Mouse (Mus musculus) myocyte (in vitro differentiated cells): ENCODE measurements at regions not wholly inside any gene's neighbourhood (a gene's known extent, or its start where the extent isn't known, plus 50 kb on each side); places are given as distances from the start of the nearest gene placed in this dataset.

ENCODE experiments used
- H3K27me3 ChIP-seq: one replicate; pipeline ENCODE4 v1.6.1; 2011; ENCODE audit not compliant: control insufficient read depth, insufficient read depth, insufficient read length
- H3K36me3 ChIP-seq: one replicate; pipeline ENCODE4 v1.6.1; 2011; ENCODE audit not compliant: control insufficient read depth, insufficient read depth
- H3K4me2 ChIP-seq: one replicate; pipeline ENCODE4 v1.6.1; 2011; ENCODE audit warnings: low read depth, control low read depth
- H3K4me3 ChIP-seq: one replicate; pipeline ENCODE4 v1.5.1; 2011; ENCODE audit warnings: mild to moderate bottlenecking, control low read depth, moderate library complexity
- H3K79me2 ChIP-seq: one replicate; pipeline ENCODE4 v1.6.1; 2011; ENCODE audit not compliant: control insufficient read depth, insufficient read depth
- H3ac ChIP-seq: one replicate; pipeline ENCODE4 v1.6.1; 2011; ENCODE audit not compliant: control insufficient read depth, insufficient read length
- CEBPB ChIP-seq: IDR thresholded peaks from 2 replicates; pipeline ENCODE4 v1.6.1; 2011; ENCODE audit warnings: mild to moderate bottlenecking, moderate library complexity; ENCODE audit not compliant: poor library complexity, insufficient read depth, severe bottlenecking
- E2F4 ChIP-seq: IDR thresholded peaks from one replicate; pipeline ENCODE4 v1.6.1; 2011; ENCODE audit warnings: mild to moderate bottlenecking, control low read depth, moderate library complexity; ENCODE audit not compliant: insufficient read depth
- MAX ChIP-seq: IDR thresholded peaks from one replicate; pipeline ENCODE4 v1.6.1; 2011; ENCODE audit warnings: low read depth, mild to moderate bottlenecking, control low read depth
- MYOD1 ChIP-seq, 3 experiments: IDR thresholded peaks; one replicate each; pipeline ENCODE4 v1.6.1; 2011; ENCODE audit warnings: control low read depth in 2 of 3, low read depth in 2 of 3, mild to moderate bottlenecking in 2 of 3, moderate library complexity in 1 of 3; ENCODE audit not compliant: insufficient read length in 2 of 3, control insufficient read depth in 1 of 3
- MYOG ChIP-seq, 3 experiments: IDR thresholded peaks; one replicate each; pipeline ENCODE4 v1.6.1; 2011; ENCODE audit warnings: control low read depth in 2 of 3, low read depth in 2 of 3, mild to moderate bottlenecking in 2 of 3; ENCODE audit not compliant: insufficient read length in 2 of 3, control insufficient read depth in 1 of 3, insufficient read depth in 1 of 3
- POLR2A ChIP-seq: IDR thresholded peaks from one replicate; pipeline ENCODE4 v1.6.1; 2011; ENCODE audit warnings: low read depth, mild to moderate bottlenecking, control low read depth, moderate library complexity; ENCODE audit not compliant: insufficient read length
- POLR2AphosphoS2 ChIP-seq: IDR thresholded peaks from one replicate; pipeline ENCODE4 v1.6.1; 2011; ENCODE audit warnings: low read depth, control low read depth; ENCODE audit not compliant: insufficient read length
- REST ChIP-seq: IDR thresholded peaks from one replicate; pipeline ENCODE4 v1.6.1; 2011; ENCODE audit warnings: mild to moderate bottlenecking, control low read depth, moderate library complexity; ENCODE audit not compliant: insufficient read depth, insufficient read length
- SRF ChIP-seq: IDR thresholded peaks from one replicate; pipeline ENCODE4 v1.6.1; 2011; ENCODE audit warnings: low read depth; ENCODE audit not compliant: control insufficient read depth, insufficient read length
- TCF12 ChIP-seq: IDR thresholded peaks from one replicate; pipeline ENCODE4 v1.6.1; 2011; ENCODE audit warnings: mild to moderate bottlenecking, control low read depth; ENCODE audit not compliant: poor library complexity, insufficient read depth, severe bottlenecking
- TCF3 ChIP-seq: IDR thresholded peaks from one replicate; pipeline ENCODE4 v1.6.1; 2011; ENCODE audit warnings: low read depth, control low read depth; ENCODE audit not compliant: insufficient read length
- USF1 ChIP-seq: IDR thresholded peaks from one replicate; pipeline ENCODE4 v1.6.1; 2011; ENCODE audit warnings: low read depth, mild to moderate bottlenecking, control low read depth, moderate library complexity

DNA sequence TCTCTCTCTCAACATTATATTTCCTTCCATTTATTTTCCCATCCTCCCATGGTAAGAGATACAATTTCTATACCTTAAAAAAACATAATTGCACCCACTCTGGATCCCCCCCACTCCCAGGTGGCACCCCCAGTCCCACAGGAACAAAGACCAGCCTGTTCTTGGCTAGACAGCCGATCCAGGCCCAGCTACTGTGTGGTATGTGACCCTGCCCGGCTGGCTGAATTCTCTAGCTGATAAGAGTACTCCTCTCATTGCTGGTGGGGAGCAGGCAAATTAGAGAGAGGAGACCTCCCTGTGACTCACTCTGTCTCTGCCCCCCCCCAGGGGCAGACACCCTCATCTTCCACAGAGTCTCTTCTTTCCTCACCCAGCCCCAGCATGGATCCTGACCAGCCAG lies 113.6 kb downstream of the Sall1 start:
- H3K4me3 ChIP-seq, result no peak overlapping the region
- H3ac ChIP-seq, result no peak overlapping the region
- no peaks in the 10 kb centered on the region for H3K27me3 ChIP-seq
- no peaks in the 10 kb centered on the region for H3K79me2 ChIP-seq
- TF ChIP-seq POLR2AphosphoS2, result no peak
- TF ChIP-seq CEBPB, result no peak
- TF ChIP-seq MYOD1 (IDR thresholded peaks at IDR 0.05; ENCODE audit: control insufficient read depth in 1 of 3, insufficient read length in 2 of 3, low read depth in 2 of 3), result no peak
- TF ChIP-seq MAX, result no peak
- TF ChIP-seq E2F4, result no peak
- TF ChIP-seq USF1, result no peak
- no peak for TF ChIP-seq TCF3
- TF ChIP-seq MYOG (IDR thresholded peaks at IDR 0.05; ENCODE audit: control insufficient read depth in 1 of 3, insufficient read depth in 1 of 3, insufficient read length in 2 of 3, low read depth in 2 of 3), result no peak
- TF ChIP-seq POLR2A, result no peak
- no peak for TF ChIP-seq REST
- no peak for TF ChIP-seq TCF12
- TF ChIP-seq SRF, result no peak
- H3K4me2 ChIP-seq, result no peak overlapping the region
- no peaks in the 10 kb centered on the region for H3K36me3 ChIP-seq

DNA sequence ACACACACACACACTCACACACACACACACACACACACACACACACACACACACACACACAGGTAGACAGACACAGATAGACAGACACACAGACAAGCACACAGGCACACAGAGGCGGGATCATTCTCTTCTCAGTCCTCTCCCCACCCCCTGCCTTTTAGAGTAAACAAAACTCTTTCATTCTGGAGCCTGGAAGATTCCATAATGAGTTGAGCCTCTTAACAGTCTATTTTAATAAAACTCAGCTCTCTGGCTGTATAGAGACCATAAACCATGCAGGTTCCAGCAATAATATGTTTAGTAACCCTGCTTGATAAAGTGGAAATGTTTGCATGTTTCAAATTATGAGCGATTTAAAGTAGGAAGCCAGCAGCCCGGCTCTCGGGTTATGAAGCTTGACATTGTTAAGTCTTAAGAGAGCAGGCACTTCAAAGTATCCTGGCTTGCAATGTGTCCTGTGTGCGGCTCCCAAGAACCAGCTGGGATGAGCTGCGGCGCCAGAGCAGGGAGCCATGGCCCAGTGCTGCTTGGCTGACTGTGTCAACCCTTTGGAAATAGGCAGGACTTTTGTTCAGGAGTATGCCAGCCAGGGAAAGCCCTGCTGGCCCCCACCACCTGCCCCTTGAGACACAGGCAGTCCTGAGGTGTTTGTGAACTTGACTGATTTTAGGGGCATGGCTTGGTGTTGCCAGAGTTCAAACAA lies 115.1 kb downstream of the Sall1 start:
- Histone ChIP-seq H3K4me2 (no peak overlapping the region), H3K79me2 (no peaks in the 10 kb centered on the region), H3K4me3 (no peak overlapping the region), H3K36me3 (no peaks in the 10 kb centered on the region), H3ac (no peak overlapping the region), H3K27me3 (no peaks in the 10 kb centered on the region)
- TF ChIP-seq TCF3 (no peak), MAX (no peak), CEBPB (no peak), USF1 (no peak), SRF (no peak), POLR2AphosphoS2 (no peak), TCF12 (no peak), MYOG (IDR thresholded peaks at IDR 0.05; ENCODE audit: control insufficient read depth in 1 of 3, insufficient read depth in 1 of 3, insufficient read length in 2 of 3, low read depth in 2 of 3) (no peak)

DNA sequence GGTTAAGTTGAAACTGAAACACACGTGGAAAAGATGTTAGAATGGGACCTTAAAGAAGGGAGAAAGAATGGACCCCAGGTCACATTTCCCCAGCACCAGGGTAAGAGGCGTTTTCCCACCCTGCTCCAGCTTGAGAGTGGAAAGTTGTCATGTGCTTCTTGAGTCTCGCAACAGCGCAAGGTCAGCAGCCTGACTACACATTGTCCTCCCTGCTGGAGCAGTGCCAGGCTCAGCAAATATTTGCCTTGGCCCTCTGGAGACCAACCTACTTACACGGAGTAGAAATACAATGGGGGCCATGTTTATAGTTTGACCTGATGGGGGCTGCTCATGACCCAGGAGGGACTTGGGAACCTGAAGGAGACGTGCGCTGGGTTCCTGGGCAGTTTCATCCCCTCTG lies 121.1 kb downstream of the Sall1 start:
- Histone ChIP-seq H3K4me3 (no peak overlapping the region), H3ac (no peak overlapping the region), H3K79me2 (no peaks in the 10 kb centered on the region), H3K27me3 (no peaks in the 10 kb centered on the region), H3K4me2 (no peak overlapping the region), H3K36me3 (no peaks in the 10 kb centered on the region)
- TF ChIP-seq MYOG (IDR thresholded peaks at IDR 0.05; ENCODE audit: control insufficient read depth in 1 of 3, insufficient read depth in 1 of 3, insufficient read length in 2 of 3, low read depth in 2 of 3) (no peak), MYOD1 (IDR thresholded peaks at IDR 0.05; ENCODE audit: control insufficient read depth in 1 of 3, insufficient read length in 2 of 3, low read depth in 2 of 3) (no peak), USF1 (no peak), E2F4 (no peak), SRF (no peak), POLR2AphosphoS2 (no peak), MAX (no peak), CEBPB (no peak), TCF12 (no peak), TCF3 (no peak), POLR2A (no peak), REST (no peak)

DNA sequence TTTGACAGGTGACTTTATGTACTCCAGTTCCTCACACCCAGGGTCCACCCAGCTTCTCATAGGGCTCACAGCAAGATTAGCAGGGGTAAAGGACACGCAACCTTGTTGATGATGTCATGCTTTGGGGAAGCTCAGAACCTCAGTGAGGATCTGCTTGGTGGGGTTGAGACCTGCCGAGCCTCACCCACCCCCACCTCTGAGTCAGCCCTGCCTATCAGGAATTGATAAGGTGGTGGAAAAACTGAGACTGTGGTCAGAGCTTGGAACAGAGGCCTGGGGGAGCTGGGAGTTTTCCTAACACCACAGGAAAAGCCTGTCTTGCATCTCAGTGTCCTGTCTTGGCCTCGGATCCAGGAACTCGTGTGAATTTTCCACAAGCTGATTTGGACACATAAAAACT lies 122.0 kb downstream of the Sall1 start:
- Histone ChIP-seq H3K4me3 (no peak overlapping the region), H3K4me2 (no peak overlapping the region), H3K27me3 (no peaks in the 10 kb centered on the region), H3ac (no peak overlapping the region), H3K36me3 (no peaks in the 10 kb centered on the region), H3K79me2 (no peaks in the 10 kb centered on the region)
- TF ChIP-seq MAX, result no peak
- TF ChIP-seq USF1, result no peak
- no peak for TF ChIP-seq MYOG (IDR thresholded peaks at IDR 0.05; ENCODE audit: control insufficient read depth in 1 of 3, insufficient read depth in 1 of 3, insufficient read length in 2 of 3, low read depth in 2 of 3)
- no peak for TF ChIP-seq CEBPB
- no peak for TF ChIP-seq POLR2AphosphoS2
- no peak for TF ChIP-seq SRF

DNA sequence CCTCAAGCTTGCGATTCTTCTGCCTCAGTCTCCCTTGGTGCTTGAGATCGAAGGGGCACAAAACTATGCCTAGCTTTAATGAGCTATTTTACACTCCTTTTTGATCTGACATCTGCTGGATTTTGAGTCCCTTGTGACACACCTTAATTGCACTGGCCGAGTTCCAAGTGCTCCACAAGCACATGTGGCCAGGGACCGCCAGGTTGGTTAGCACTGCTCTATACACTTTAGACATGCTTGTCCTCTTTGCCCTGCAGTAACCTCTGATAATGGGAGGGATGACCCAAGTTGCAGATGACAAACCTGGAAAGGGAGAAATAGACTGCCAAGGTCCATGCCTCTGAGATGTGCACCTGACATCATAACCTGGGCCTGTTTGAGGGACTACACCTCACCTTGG lies 124.7 kb downstream of the Sall1 start:
- TF ChIP-seq MAX, result no peak
- no peak overlapping the region for H3K4me2 ChIP-seq
- no peak overlapping the region for H3ac ChIP-seq
- no peaks in the 10 kb centered on the region for H3K79me2 ChIP-seq
- no peaks in the 10 kb centered on the region for H3K36me3 ChIP-seq
- no peaks in the 10 kb centered on the region for H3K27me3 ChIP-seq
- no peak overlapping the region for H3K4me3 ChIP-seq
